Mouse (Mus musculus): ENCODE data around the gene Phc3. TPM values are rescaled to one million over a fixed set of nuclear protein-coding genes. Genes with fewer than 3 reads are reported as not detected.

The Phc3 gene
- polyA plus RNA-seq (2012; fragmentation: generic; extraction: Trizol) = 4.8 TPM

GRCm38 (mm10) chr3:30969104-30969581, at the start of gene Phc3:
Gene Phc3 (minus strand): TSS chr3:30969415.
- Histone ChIP-seq H3K79me2 (ENCODE audit: control insufficient read depth, insufficient read depth) (peaks cover 33% of the 10 kb centered on the region), H3K27me3 (ENCODE audit: control insufficient read depth, insufficient read depth, insufficient read length) (no peaks in the 10 kb centered on the region), H3K36me3 (ENCODE audit: control insufficient read depth, insufficient read depth) (peaks cover 14% of the 10 kb centered on the region), H3K4me3 (peak within 1 kb of the TSS; percentile 53), H3ac (ENCODE audit: control insufficient read depth, insufficient read length) (peak within 1 kb of the TSS; percentile 83), H3K4me2 (ENCODE audit: low read depth) (peak within 1 kb of the TSS; percentile 98)
- TF ChIP-seq SRF (IDR thresholded peaks at IDR 0.05; ENCODE audit: control insufficient read depth, insufficient read length, low read depth) (no peak), TCF12 (IDR thresholded peaks at IDR 0.05; ENCODE audit: insufficient read depth, poor library complexity, severe bottlenecking) (no peak), POLR2A (IDR thresholded peaks at IDR 0.05; ENCODE audit: insufficient read length, low read depth) (peak; percentile 95), POLR2AphosphoS2 (IDR thresholded peaks at IDR 0.05; ENCODE audit: insufficient read length, low read depth) (peak; percentile 95), E2F4 (IDR thresholded peaks at IDR 0.05; ENCODE audit: insufficient read depth) (no peak), CEBPB (IDR thresholded peaks at IDR 0.05; ENCODE audit: insufficient read depth, poor library complexity, severe bottlenecking) (0 out of 2 replicates have a peak, but pooled peaks have one; percentile 5), USF1 (IDR thresholded peaks at IDR 0.05; ENCODE audit: low read depth) (peak; percentile 91), REST (IDR thresholded peaks at IDR 0.05; ENCODE audit: insufficient read depth, insufficient read length) (no peak)

GRCm38 (mm10) chr3:31017652-31018051, 48.4 kb upstream of the Phc3 start:
- no peak overlapping the region for H3K4me3 ChIP-seq
- H3K36me3 ChIP-seq (ENCODE audit: control insufficient read depth, insufficient read depth) = no peaks in the 10 kb centered on the region
- H3K79me2 ChIP-seq (ENCODE audit: control insufficient read depth, insufficient read depth) = peaks cover 53% of the 10 kb centered on the region
- H3K27me3 ChIP-seq (ENCODE audit: control insufficient read depth, insufficient read depth, insufficient read length) = no peaks in the 10 kb centered on the region
- no peak for TF ChIP-seq POLR2A (IDR thresholded peaks at IDR 0.05; ENCODE audit: insufficient read length, low read depth)
- no peak for TF ChIP-seq REST (IDR thresholded peaks at IDR 0.05; ENCODE audit: insufficient read depth, insufficient read length)
- no peak for TF ChIP-seq SRF (IDR thresholded peaks at IDR 0.05; ENCODE audit: control insufficient read depth, insufficient read length, low read depth)
- TF ChIP-seq E2F4 (IDR thresholded peaks at IDR 0.05; ENCODE audit: insufficient read depth) = no peak
- TF ChIP-seq TCF12 (IDR thresholded peaks at IDR 0.05; ENCODE audit: insufficient read depth, poor library complexity, severe bottlenecking) = no peak
- no peak for TF ChIP-seq CEBPB (IDR thresholded peaks at IDR 0.05; ENCODE audit: insufficient read depth, poor library complexity, severe bottlenecking)
- TF ChIP-seq MAX (IDR thresholded peaks at IDR 0.05; ENCODE audit: low read depth) = no peak
- H3ac ChIP-seq (ENCODE audit: control insufficient read depth, insufficient read length) = no peak overlapping the region
- no peak overlapping the region for H3K4me2 ChIP-seq (ENCODE audit: low read depth)

- peak overlapping the region; percentile 46 for H3K4me2 ChIP-seq (ENCODE audit: low read depth)
- H3K36me3 ChIP-seq (ENCODE audit: control insufficient read depth, insufficient read depth) = no peaks in the 10 kb centered on the region
- no peak overlapping the region for H3K4me3 ChIP-seq
- no peak overlapping the region for H3ac ChIP-seq (ENCODE audit: control insufficient read depth, insufficient read length)
- H3K79me2 ChIP-seq (ENCODE audit: control insufficient read depth, insufficient read depth) = peaks cover 62% of the 10 kb centered on the region
- TF ChIP-seq MYOG (IDR thresholded peaks at IDR 0.05; ENCODE audit: control insufficient read depth in 1 of 3, insufficient read depth in 1 of 3, insufficient read length in 2 of 3, low read depth in 2 of 3) = peak in 1 of 3 experiments; percentile 46
- TF ChIP-seq MYOD1 (IDR thresholded peaks at IDR 0.05; ENCODE audit: control insufficient read depth in 1 of 3, insufficient read length in 2 of 3, low read depth in 2 of 3) = peak in 2 of 3 experiments; percentile 14 to 34
- TF ChIP-seq POLR2A (IDR thresholded peaks at IDR 0.05; ENCODE audit: insufficient read length, low read depth) = no peak
- no peaks in the 10 kb centered on the region for H3K27me3 ChIP-seq (ENCODE audit: control insufficient read depth, insufficient read depth, insufficient read length)
Measured at GRCm38 (mm10) chr3:31016594-31017196, 47.5 kb upstream of the Phc3 start.

- TF ChIP-seq TCF12 (IDR thresholded peaks at IDR 0.05; ENCODE audit: insufficient read depth, poor library complexity, severe bottlenecking) = no peak
- TF ChIP-seq REST (IDR thresholded peaks at IDR 0.05; ENCODE audit: insufficient read depth, insufficient read length) = no peak
- TF ChIP-seq MYOD1 (IDR thresholded peaks at IDR 0.05; ENCODE audit: control insufficient read depth in 1 of 3, insufficient read length in 2 of 3, low read depth in 2 of 3) = no peak
- TF ChIP-seq MYOG (IDR thresholded peaks at IDR 0.05; ENCODE audit: control insufficient read depth in 1 of 3, insufficient read depth in 1 of 3, insufficient read length in 2 of 3, low read depth in 2 of 3) = no peak
- TF ChIP-seq USF1 (IDR thresholded peaks at IDR 0.05; ENCODE audit: low read depth) = no peak
- TF ChIP-seq POLR2A (IDR thresholded peaks at IDR 0.05; ENCODE audit: insufficient read length, low read depth) = no peak
- no peak for TF ChIP-seq SRF (IDR thresholded peaks at IDR 0.05; ENCODE audit: control insufficient read depth, insufficient read length, low read depth)
- no peak for TF ChIP-seq E2F4 (IDR thresholded peaks at IDR 0.05; ENCODE audit: insufficient read depth)
- no peak for TF ChIP-seq POLR2AphosphoS2 (IDR thresholded peaks at IDR 0.05; ENCODE audit: insufficient read length, low read depth)
- no peak for TF ChIP-seq TCF3 (IDR thresholded peaks at IDR 0.05; ENCODE audit: insufficient read length, low read depth)
- no peak for TF ChIP-seq CEBPB (IDR thresholded peaks at IDR 0.05; ENCODE audit: insufficient read depth, poor library complexity, severe bottlenecking)
- Histone ChIP-seq H3K79me2 (ENCODE audit: control insufficient read depth, insufficient read depth) (peaks cover 64% of the 10 kb centered on the region), H3K4me2 (ENCODE audit: low read depth) (no peak overlapping the region), H3ac (ENCODE audit: control insufficient read depth, insufficient read length) (no peak overlapping the region), H3K4me3 (no peak overlapping the region), H3K36me3 (ENCODE audit: control insufficient read depth, insufficient read depth) (no peaks in the 10 kb centered on the region), H3K27me3 (ENCODE audit: control insufficient read depth, insufficient read depth, insufficient read length) (no peaks in the 10 kb centered on the region)
Measured at GRCm38 (mm10) chr3:31015682-31016443, 46.6 kb upstream of the Phc3 start.

GRCm38 (mm10) chr3:31014374-31014773, 45.2 kb upstream of the Phc3 start:
- H3K36me3 ChIP-seq (ENCODE audit: control insufficient read depth, insufficient read depth) = no peaks in the 10 kb centered on the region
- peak overlapping the region; percentile 15 for H3K4me2 ChIP-seq (ENCODE audit: low read depth)
- H3ac ChIP-seq (ENCODE audit: control insufficient read depth, insufficient read length) = no peak overlapping the region
- TF ChIP-seq TCF12 (IDR thresholded peaks at IDR 0.05; ENCODE audit: insufficient read depth, poor library complexity, severe bottlenecking) (no peak), MAX (IDR thresholded peaks at IDR 0.05; ENCODE audit: low read depth) (no peak), CEBPB (IDR thresholded peaks at IDR 0.05; ENCODE audit: insufficient read depth, poor library complexity, severe bottlenecking) (no peak), E2F4 (IDR thresholded peaks at IDR 0.05; ENCODE audit: insufficient read depth) (no peak), USF1 (IDR thresholded peaks at IDR 0.05; ENCODE audit: low read depth) (no peak), SRF (IDR thresholded peaks at IDR 0.05; ENCODE audit: control insufficient read depth, insufficient read length, low read depth) (no peak), MYOD1 (IDR thresholded peaks at IDR 0.05; ENCODE audit: control insufficient read depth in 1 of 3, insufficient read length in 2 of 3, low read depth in 2 of 3) (no peak), POLR2A (IDR thresholded peaks at IDR 0.05; ENCODE audit: insufficient read length, low read depth) (no peak), REST (IDR thresholded peaks at IDR 0.05; ENCODE audit: insufficient read depth, insufficient read length) (no peak)
- no peaks in the 10 kb centered on the region for H3K27me3 ChIP-seq (ENCODE audit: control insufficient read depth, insufficient read depth, insufficient read length)
- peaks cover 79% of the 10 kb centered on the region for H3K79me2 ChIP-seq (ENCODE audit: control insufficient read depth, insufficient read depth)
- no peak overlapping the region for H3K4me3 ChIP-seq

Data from myocyte (in vitro differentiated cells).